Mouse (Mus musculus): ENCODE data around the gene Aifm3. TPM values are rescaled to one million over a fixed set of nuclear protein-coding genes. Genes with fewer than 3 reads are reported as not detected.
"Not testable (repeated sequence)": the region's sequence is repeated elsewhere in the genome, so short reads cannot be mapped to it uniquely, and the experiment has no call there.

The Aifm3 gene
- total and polyA plus RNA-seq, 2 experiments from 2014 or later = 12.7 to 21.8 TPM

DNA sequence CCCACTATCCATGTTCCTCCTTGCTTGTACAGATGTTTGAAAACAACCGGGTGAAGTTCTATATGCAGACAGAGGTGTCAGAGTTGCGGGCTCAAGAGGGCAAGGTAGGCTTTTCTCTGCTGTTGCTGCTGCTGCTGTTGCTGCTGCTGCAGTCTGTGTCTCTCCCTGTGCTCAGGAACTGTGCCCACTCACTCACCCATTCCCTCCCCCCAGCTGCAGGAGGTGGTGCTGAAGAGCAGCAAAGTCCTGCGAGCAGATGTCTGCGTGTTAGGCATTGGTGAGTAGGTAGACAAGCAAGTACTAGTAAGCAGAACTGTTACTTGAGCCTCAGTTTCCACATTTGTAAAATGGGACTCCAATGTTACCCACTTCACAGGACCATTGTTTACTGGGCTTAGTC is 13.3 kb downstream of the Aifm3 start:
- Histone ChIP-seq H3K27ac (ENCODE audit: low read depth, low read length) (no peak overlapping the region), H3K4me3 (ENCODE audit: low read depth, low read length) (no peak overlapping the region), H3K27me3 (ENCODE audit: insufficient read depth, low read length) (no peaks in the 10 kb centered on the region), H3K4me1 (ENCODE audit: insufficient read depth) (no peaks in the 10 kb centered on the region), H3K9me3 (ENCODE audit: low read length) (no peaks in the 10 kb centered on the region), H3K36me3 (ENCODE audit: insufficient read depth) (no peaks in the 10 kb centered on the region), H3K9ac (no peak overlapping the region), H3K4me2 (ENCODE audit: low read depth) (no peak overlapping the region)
- 90% methylated on average over 4 of the region's 4 CpGs for WGBS
- ATAC-seq (no peak), DNase-seq (no peak)
- no peak for TF ChIP-seq CTCF (IDR thresholded peaks at IDR 0.05; ENCODE audit: low read depth)

DNA sequence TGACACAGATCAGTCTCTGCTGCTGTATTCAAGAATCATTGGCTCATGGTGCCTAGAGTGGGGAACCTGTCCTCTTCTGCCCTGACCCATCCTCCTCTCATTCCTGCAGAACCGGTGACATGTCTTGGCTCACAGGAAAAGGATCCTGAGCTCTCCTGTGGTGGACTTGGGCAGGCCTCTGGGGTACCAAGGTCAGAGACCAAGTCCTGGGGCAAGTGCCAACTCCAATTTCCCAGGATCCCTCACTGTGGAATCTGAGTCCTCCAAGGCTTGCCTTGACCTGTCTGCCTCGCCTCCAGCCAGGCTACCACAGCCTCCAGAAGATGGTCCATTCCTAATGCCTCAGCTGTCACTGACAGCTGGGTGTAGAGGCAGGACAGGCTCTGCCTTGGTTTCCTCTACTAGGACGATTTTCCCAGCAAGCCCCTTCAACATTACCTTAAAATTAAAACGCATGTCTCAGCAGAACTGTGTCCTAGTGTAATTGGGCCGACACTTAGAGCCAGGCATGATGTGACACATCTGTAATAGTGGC is 17.7 kb downstream of the Aifm3 start:
- Histone ChIP-seq H3K27me3 (ENCODE audit: insufficient read depth, low read length) (no peaks in the 10 kb centered on the region), H3K9me3 (ENCODE audit: low read length) (no peaks in the 10 kb centered on the region), H3K36me3 (ENCODE audit: insufficient read depth) (peaks cover 4% of the 10 kb centered on the region), H3K27ac (ENCODE audit: low read depth, low read length) (no peak overlapping the region), H3K9ac (no peak overlapping the region), H3K4me2 (ENCODE audit: low read depth) (no peak overlapping the region), H3K4me1 (ENCODE audit: insufficient read depth) (peaks cover 12% of the 10 kb centered on the region; the same call in 1 of the 2 replicates), H3K4me3 (ENCODE audit: low read depth, low read length) (no peak overlapping the region)
- ATAC-seq (no peak), DNase-seq (no peak)
- WGBS = 78% methylated on average over 5 of the region's 5 CpGs
- no peak for TF ChIP-seq CTCF (IDR thresholded peaks at IDR 0.05; ENCODE audit: low read depth)

DNA sequence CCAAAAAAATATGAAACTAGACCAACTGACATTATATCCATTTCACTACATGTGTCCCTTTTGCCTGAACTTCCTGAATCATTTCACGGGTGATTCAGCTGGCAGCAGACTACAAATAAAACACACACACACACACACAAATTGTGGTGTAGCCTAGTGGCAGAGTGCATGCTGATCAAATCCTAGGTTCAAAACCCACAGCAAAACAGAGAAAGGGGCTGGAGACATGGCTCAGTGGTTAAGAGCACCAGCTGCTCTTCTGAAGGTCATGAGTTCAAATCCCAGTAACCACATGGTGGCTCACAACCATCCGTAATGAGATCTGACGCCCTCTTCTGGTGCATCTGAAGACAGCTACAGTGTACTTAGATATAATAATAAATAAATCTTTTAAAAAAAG is 18.6 kb downstream of the Aifm3 start:
- Histone ChIP-seq H3K4me3 (ENCODE audit: low read depth, low read length) (peak overlapping the region; percentile 61), H3K36me3 (ENCODE audit: insufficient read depth) (peaks cover 14% of the 10 kb centered on the region), H3K27ac (ENCODE audit: low read depth, low read length) (peak overlapping the region; percentile 95), H3K4me2 (ENCODE audit: low read depth) (peak overlapping the region; percentile 70), H3K9ac (peak overlapping the region; percentile 77), H3K4me1 (ENCODE audit: insufficient read depth) (peaks cover 12% of the 10 kb centered on the region; the same call in 1 of the 2 replicates)
- peak; percentile 12 for ATAC-seq
- not testable (repeated sequence) for H3K27me3 ChIP-seq (ENCODE audit: insufficient read depth, low read length); DNase-seq; H3K9me3 ChIP-seq (ENCODE audit: low read length)
- WGBS = 29% methylated on average over 3 of the region's 3 CpGs
- peak; percentile 9 for TF ChIP-seq CTCF (IDR thresholded peaks at IDR 0.05; ENCODE audit: low read depth)

DNA sequence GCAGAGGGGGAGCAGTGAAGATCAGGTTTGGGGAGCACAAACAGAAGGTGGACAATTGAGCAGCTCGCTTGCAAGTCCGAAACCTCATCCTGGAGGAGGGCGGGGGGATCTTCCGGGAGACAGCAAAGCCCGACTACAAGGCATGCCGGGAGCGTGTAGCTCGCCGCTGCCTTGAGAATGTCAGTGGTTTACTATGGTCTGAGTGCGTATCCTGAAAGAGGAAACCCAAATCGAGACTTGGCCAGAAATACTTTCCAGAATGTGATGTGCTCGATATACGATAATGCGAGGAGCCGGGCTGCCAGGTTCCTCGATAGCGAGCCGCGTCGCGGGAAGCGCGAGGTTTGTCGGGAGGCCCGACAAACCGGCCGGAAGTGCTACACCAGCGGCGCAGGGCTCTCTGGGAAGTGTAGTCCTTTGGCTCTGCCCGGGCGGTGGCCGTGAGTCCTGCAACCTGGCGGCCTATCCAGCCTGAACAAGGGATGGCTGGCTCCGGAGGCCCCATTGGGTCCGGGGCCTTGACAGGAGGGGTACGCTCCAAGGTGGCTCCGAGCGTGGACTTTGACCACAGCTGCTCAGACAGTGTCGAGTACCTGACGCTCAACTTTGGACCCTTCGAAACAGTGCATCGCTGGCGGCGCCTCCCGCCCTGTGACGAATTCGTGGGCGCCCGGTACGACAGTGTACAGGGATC is 19.3 kb downstream of the Aifm3 start, which contains the start of gene Lztr1:
TSS of gene Lztr1 (plus strand) at position 143 of the 694 bp plus-strand sequence.
- Histone ChIP-seq H3K4me3 (ENCODE audit: low read depth, low read length) (peak within 1 kb of the TSS; percentile 61), H3K27me3 (ENCODE audit: insufficient read depth, low read length) (no peaks in the 10 kb centered on the region), H3K4me2 (ENCODE audit: low read depth) (peak within 1 kb of the TSS; percentile 70), H3K36me3 (ENCODE audit: insufficient read depth) (peaks cover 20% of the 10 kb centered on the region), H3K9me3 (ENCODE audit: low read length) (no peaks in the 10 kb centered on the region), H3K9ac (peak within 1 kb of the TSS; percentile 77), H3K27ac (ENCODE audit: low read depth, low read length) (peak within 1 kb of the TSS; percentile 95), H3K4me1 (ENCODE audit: insufficient read depth) (peaks cover 12% of the 10 kb centered on the region; the same call in 1 of the 2 replicates)
- TF ChIP-seq CTCF (IDR thresholded peaks at IDR 0.05; ENCODE audit: low read depth) = no peak; the same call in 1 of the 2 replicates
- ATAC-seq (peak; percentile 97), DNase-seq (peak; percentile 94)
- 4% methylated on average over 50 of the region's 50 CpGs for WGBS

GRCm38 (mm10) chr16:17509240-17509597 is 19.8 kb downstream of the Aifm3 start:
- Histone ChIP-seq H3K9me3 (ENCODE audit: low read length) (no peaks in the 10 kb centered on the region), H3K27ac (ENCODE audit: low read depth, low read length) (peak overlapping the region; percentile 95), H3K4me1 (ENCODE audit: insufficient read depth) (peaks cover 12% of the 10 kb centered on the region; the same call in 1 of the 2 replicates), H3K27me3 (ENCODE audit: insufficient read depth, low read length) (no peaks in the 10 kb centered on the region), H3K9ac (peak overlapping the region; percentile 77), H3K36me3 (ENCODE audit: insufficient read depth) (peaks cover 21% of the 10 kb centered on the region), H3K4me2 (ENCODE audit: low read depth) (peak overlapping the region; percentile 70), H3K4me3 (ENCODE audit: low read depth, low read length) (peak overlapping the region; percentile 61)
- no peak for TF ChIP-seq CTCF (IDR thresholded peaks at IDR 0.05; ENCODE audit: low read depth)
- 8% methylated on average over 9 of the region's 9 CpGs for WGBS
- ATAC-seq (no peak; the same call in 1 of the 2 replicates), DNase-seq (no peak)

- Histone ChIP-seq H3K27ac (ENCODE audit: low read depth, low read length) (no peak overlapping the region), H3K27me3 (ENCODE audit: insufficient read depth, low read length) (no peaks in the 10 kb centered on the region), H3K4me3 (ENCODE audit: low read depth, low read length) (peak overlapping the region; percentile 61; the same call in 1 of the 2 replicates), H3K4me2 (ENCODE audit: low read depth) (peak overlapping the region; percentile 70), H3K36me3 (ENCODE audit: insufficient read depth) (peaks cover 26% of the 10 kb centered on the region), H3K9me3 (ENCODE audit: low read length) (no peaks in the 10 kb centered on the region), H3K9ac (0 out of 2 replicates have a peak overlapping the region, but pooled peaks have one; percentile 77), H3K4me1 (ENCODE audit: insufficient read depth) (peaks cover 12% of the 10 kb centered on the region; the same call in 1 of the 2 replicates)
- DNase-seq (no peak), ATAC-seq (no peak)
- TF ChIP-seq CTCF (IDR thresholded peaks at IDR 0.05; ENCODE audit: low read depth) = no peak
- WGBS = 98% methylated on average over 2 of the region's 2 CpGs
Measured at GRCm38 (mm10) chr16:17510143-17510542, 20.7 kb downstream of the Aifm3 start.

DNA sequence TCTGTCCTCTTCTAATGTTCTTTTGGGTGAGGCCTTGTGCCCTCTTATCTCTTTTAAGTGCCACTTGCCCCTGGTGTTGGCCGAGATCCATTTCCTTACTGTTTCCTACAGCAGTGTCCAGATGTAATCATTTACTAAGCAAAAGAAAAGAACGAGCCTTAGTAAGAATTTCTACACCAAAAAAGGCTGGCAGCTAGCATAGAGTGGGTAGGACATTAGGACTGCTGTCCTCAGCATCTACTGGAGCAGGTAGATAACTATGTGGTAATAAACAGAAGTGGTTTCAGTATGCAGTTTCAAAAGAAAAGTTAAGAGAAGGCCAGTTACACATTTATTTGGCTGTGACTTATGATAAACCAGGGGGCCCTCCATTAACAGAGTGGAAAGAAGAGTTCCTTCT is 21.3 kb downstream of the Aifm3 start:
- TF ChIP-seq CTCF (IDR thresholded peaks at IDR 0.05; ENCODE audit: low read depth) = no peak
- 91% methylated on average over 2 of the region's 2 CpGs for WGBS
- Histone ChIP-seq H3K36me3 (ENCODE audit: insufficient read depth) (peaks cover 30% of the 10 kb centered on the region), H3K27me3 (ENCODE audit: insufficient read depth, low read length) (no peaks in the 10 kb centered on the region), H3K4me3 (ENCODE audit: low read depth, low read length) (no peak overlapping the region), H3K9me3 (ENCODE audit: low read length) (no peaks in the 10 kb centered on the region), H3K4me2 (ENCODE audit: low read depth) (no peak overlapping the region), H3K4me1 (ENCODE audit: insufficient read depth) (peaks cover 12% of the 10 kb centered on the region; the same call in 1 of the 2 replicates), H3K9ac (no peak overlapping the region), H3K27ac (ENCODE audit: low read depth, low read length) (no peak overlapping the region)
- DNase-seq (no peak), ATAC-seq (no peak)
